Mouse (Mus musculus) limb, embryonic 13.5 days (tissue): ENCODE data around the gene Tnip1. TPM values are rescaled to one million over a fixed set of nuclear protein-coding genes. Genes with fewer than 3 reads are reported as not detected.

Source experiments
- ATAC-seq: fragments of 200-750 bp; cut with Nextera tagmentation; 2 replicates; pipeline ENCODE4 v1.8.0; 2017; ENCODE audit warnings: low read depth, moderate number of reproducible peaks, moderate TSS enrichment; ENCODE audit not compliant: low FRiP score
- H3K27ac ChIP-seq: fragments of 300-500 bp; sonication (generic); 2 replicates; pipeline ENCODE4 v1.5.1; 2015; ENCODE audit warnings: inconsistent platforms, mild to moderate bottlenecking, moderate library complexity
- H3K27me3 ChIP-seq: fragments of 300-500 bp; sonication (generic); 2 replicates; pipeline ENCODE4 v1.6.1; 2015; ENCODE audit warnings: mild to moderate bottlenecking, inconsistent platforms
- H3K36me3 ChIP-seq: fragments of 300-500 bp; sonication (generic); 2 replicates; pipeline ENCODE4 v1.6.1; 2015; ENCODE audit warnings: inconsistent platforms, mild to moderate bottlenecking, moderate library complexity
- H3K4me1 ChIP-seq: fragments of 300-500 bp; sonication (generic); 2 replicates; pipeline ENCODE4 v1.6.1; 2015; ENCODE audit warnings: inconsistent platforms
- H3K4me2 ChIP-seq: fragments of 300-500 bp; sonication (generic); replicated peaks from 2 replicates; pipeline ENCODE4 v1.6.1; 2015; ENCODE audit warnings: inconsistent platforms, mild to moderate bottlenecking, moderate library complexity
- H3K4me3 ChIP-seq: fragments of 300-500 bp; sonication (generic); 2 replicates; pipeline ENCODE4 v1.5.1; 2015; ENCODE audit warnings: moderate library complexity, mild to moderate bottlenecking, inconsistent platforms
- H3K9ac ChIP-seq: fragments of 300-500 bp; sonication (generic); 2 replicates; pipeline ENCODE4 v1.6.1; 2015; ENCODE audit warnings: mild to moderate bottlenecking, inconsistent platforms
- H3K9me3 ChIP-seq: fragments of 300-500 bp; sonication (generic); 2 replicates; pipeline ENCODE4 v1.6.1; 2016; ENCODE audit warnings: inconsistent platforms
- WGBS: fragments of 180-500 bp; shearing (Covaris S2); methylation state at CpG from one replicate; pipeline ENCODE4 v1.1.7; 2015; 5-methylcytosine and 5-hydroxymethylcytosine counted together
- polyA plus RNA-seq: library from polyadenylated mRNA; unstranded; fragments of >200 nt; fragmentation: Nextera tagmentation; extraction: Ambion mirVana; gene quantifications from 2 replicates; pipeline ENCODE4 v1.2.1, GENCODE M21; 2015

The Tnip1 gene
- polyA plus RNA-seq = 22.4 and 23.3 TPM in 2 replicates

DNA sequence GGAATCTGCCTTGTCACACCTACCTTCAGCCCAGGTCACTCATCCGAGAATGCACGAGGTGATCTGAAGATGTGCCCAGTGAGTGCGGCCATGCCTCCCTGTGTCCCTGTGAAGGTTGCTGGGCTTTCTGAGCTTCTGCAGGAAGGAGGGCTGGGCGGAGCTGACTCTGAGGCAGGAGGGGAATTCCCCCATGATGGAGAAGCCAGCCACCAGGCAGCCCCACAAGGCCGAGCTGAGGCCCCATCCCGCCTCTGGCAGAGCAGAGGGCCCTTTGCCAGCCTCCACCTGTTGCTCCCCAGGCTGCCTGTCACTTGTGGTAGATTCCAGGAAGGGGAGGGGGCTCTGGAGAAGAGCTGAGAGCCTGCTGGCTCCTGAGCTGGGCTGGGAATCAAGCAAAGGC, at the start of gene Tnip1:
TSS of gene Tnip1 (minus strand) at position 108 of the 400 bp plus-strand sequence.
- Histone ChIP-seq H3K27me3 (no peaks in the 10 kb centered on the region), H3K4me2 (peak within 1 kb of the TSS; percentile 28), H3K36me3 (no peaks in the 10 kb centered on the region), H3K4me3 (no peak within 1 kb of the TSS), H3K9me3 (no peaks in the 10 kb centered on the region), H3K27ac (no peak within 1 kb of the TSS; the same call in 1 of the 2 replicates), H3K9ac (peak within 1 kb of the TSS; percentile 31; the same call in 1 of the 2 replicates), H3K4me1 (peaks cover 12% of the 10 kb centered on the region; the same call in 1 of the 2 replicates)
- 33% methylated on average over 6 of the region's 6 CpGs for WGBS
- no peak for ATAC-seq

DNA sequence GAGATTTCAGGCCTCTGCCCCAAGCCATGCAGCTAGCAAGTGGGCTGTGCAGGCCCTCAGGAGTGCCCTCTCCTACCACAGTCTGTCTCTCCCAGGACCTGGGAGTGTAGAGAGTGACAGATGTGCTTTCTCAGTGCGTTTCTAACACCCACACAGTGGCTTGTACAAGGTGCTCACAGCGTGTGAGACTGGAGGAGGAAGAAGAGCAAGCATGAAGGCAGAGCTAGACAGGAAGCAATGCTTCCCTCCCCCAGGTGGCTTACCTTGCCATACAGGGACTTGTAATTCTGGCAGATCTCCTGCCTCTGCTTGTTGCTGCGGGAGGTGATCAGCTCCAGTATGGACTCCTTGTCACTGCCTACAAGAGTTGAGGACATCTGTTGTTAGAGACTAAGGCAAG, 48.7 kb upstream of the Tnip1 start:
- no peak overlapping the region for H3K4me3 ChIP-seq
- ATAC-seq = no peak

DNA sequence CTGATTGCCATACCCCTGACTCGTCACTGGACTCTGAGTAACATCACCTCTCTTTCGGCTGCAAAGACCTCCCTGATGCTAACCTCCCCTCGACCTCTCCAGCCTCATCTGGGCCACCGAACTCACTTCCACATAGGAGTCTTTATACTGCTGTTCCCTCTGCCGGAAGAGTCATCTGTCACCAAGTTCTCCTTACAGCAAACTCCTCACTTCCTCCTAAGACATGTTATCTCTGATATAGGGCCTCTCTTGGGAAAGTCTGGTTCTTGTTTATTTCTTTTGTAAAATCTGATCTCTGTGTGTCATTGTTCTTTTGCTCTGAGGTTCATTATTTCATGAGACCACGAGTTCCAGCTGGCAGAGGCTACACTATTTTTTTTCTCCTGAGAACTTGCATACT, 45.5 kb upstream of the Tnip1 start:
- H3K36me3 ChIP-seq = peaks cover 100% of the 10 kb centered on the region
- ATAC-seq = no peak

More for the DNA sequence above, 48.7 kb upstream of the Tnip1 start:
- Histone ChIP-seq H3K9me3 (no peaks in the 10 kb centered on the region), H3K36me3 (peaks cover 98% of the 10 kb centered on the region), H3K27ac (no peak overlapping the region), H3K4me1 (no peaks in the 10 kb centered on the region), H3K4me2 (no peak overlapping the region), H3K27me3 (no peaks in the 10 kb centered on the region), H3K9ac (no peak overlapping the region)
- WGBS = 87% methylated on average over 3 of the region's 3 CpGs

GRCm38 (mm10) chr11:55005684-55006083, 43.0 kb upstream of the Tnip1 start:
- 77% methylated on average over 5 of the region's 5 CpGs for WGBS
- H3K4me3 ChIP-seq = no peak overlapping the region
- peaks cover 10% of the 10 kb centered on the region for H3K9me3 ChIP-seq
- no peak for ATAC-seq
- H3K27me3 ChIP-seq = no peaks in the 10 kb centered on the region
- peaks cover 97% of the 10 kb centered on the region for H3K36me3 ChIP-seq
- H3K9ac ChIP-seq = no peak overlapping the region
- no peak overlapping the region for H3K27ac ChIP-seq
- no peaks in the 10 kb centered on the region for H3K4me1 ChIP-seq
- H3K4me2 ChIP-seq = no peak overlapping the region

More for the DNA sequence above, 45.5 kb upstream of the Tnip1 start:
- no peaks in the 10 kb centered on the region for H3K9me3 ChIP-seq
- 81% methylated on average over 6 of the region's 6 CpGs for WGBS
- no peaks in the 10 kb centered on the region for H3K4me1 ChIP-seq
- no peaks in the 10 kb centered on the region for H3K27me3 ChIP-seq
- H3K4me2 ChIP-seq = no peak overlapping the region
- no peak overlapping the region for H3K27ac ChIP-seq
- no peak overlapping the region for H3K9ac ChIP-seq
- no peak overlapping the region for H3K4me3 ChIP-seq

DNA sequence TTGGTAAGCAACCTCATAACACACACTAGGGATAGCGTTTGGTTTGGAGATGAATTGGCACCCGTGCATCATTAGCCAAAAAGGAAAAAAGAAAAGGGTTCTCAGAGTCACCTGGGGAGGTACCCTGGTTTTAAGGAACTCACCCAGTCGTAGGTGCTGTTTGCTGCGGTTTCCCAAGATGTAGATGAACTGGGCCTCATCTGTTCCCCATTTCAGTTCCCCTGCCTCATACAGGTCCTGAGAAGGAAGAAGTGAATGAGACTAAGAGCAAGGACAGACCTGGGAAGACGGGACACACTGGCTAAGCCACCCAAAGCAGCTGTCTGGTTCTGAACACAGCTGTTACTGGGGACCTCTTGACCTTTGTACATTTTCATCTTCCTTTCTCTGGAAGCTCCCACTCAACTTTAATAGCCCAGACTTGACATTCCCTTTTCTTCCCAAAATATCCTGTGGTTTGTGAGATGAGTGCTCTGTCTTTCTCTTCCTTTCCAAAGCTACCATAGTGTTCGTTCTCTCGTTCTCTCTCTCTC, 42.3 kb upstream of the Tnip1 start:
- Histone ChIP-seq H3K9me3 (peaks cover 10% of the 10 kb centered on the region), H3K4me1 (no peaks in the 10 kb centered on the region), H3K27me3 (no peaks in the 10 kb centered on the region), H3K9ac (no peak overlapping the region), H3K36me3 (peaks cover 97% of the 10 kb centered on the region), H3K4me3 (no peak overlapping the region), H3K4me2 (no peak overlapping the region), H3K27ac (no peak overlapping the region)
- 84% methylated on average over 7 of the region's 7 CpGs for WGBS
- ATAC-seq = no peak

GRCm38 (mm10) chr11:54998708-54999107, 36.0 kb upstream of the Tnip1 start:
- Histone ChIP-seq H3K27me3 (no peaks in the 10 kb centered on the region), H3K9ac (no peak overlapping the region), H3K36me3 (peaks cover 92% of the 10 kb centered on the region), H3K4me1 (no peaks in the 10 kb centered on the region), H3K4me3 (no peak overlapping the region), H3K9me3 (peaks cover 10% of the 10 kb centered on the region), H3K27ac (no peak overlapping the region), H3K4me2 (no peak overlapping the region)
- no peak for ATAC-seq
- 76% methylated on average over 2 of the region's 2 CpGs for WGBS

GRCm38 (mm10) chr11:54998284-54998683, 35.6 kb upstream of the Tnip1 start:
- H3K27me3 ChIP-seq = no peaks in the 10 kb centered on the region
- H3K36me3 ChIP-seq = peaks cover 92% of the 10 kb centered on the region
- ATAC-seq = no peak
- peaks cover 10% of the 10 kb centered on the region for H3K9me3 ChIP-seq
- no peak overlapping the region for H3K4me2 ChIP-seq
- no peaks in the 10 kb centered on the region for H3K4me1 ChIP-seq
- 5% methylated on average over 12 of the region's 12 CpGs for WGBS
- no peak overlapping the region for H3K4me3 ChIP-seq
- no peak overlapping the region for H3K9ac ChIP-seq
- H3K27ac ChIP-seq = no peak overlapping the region

DNA sequence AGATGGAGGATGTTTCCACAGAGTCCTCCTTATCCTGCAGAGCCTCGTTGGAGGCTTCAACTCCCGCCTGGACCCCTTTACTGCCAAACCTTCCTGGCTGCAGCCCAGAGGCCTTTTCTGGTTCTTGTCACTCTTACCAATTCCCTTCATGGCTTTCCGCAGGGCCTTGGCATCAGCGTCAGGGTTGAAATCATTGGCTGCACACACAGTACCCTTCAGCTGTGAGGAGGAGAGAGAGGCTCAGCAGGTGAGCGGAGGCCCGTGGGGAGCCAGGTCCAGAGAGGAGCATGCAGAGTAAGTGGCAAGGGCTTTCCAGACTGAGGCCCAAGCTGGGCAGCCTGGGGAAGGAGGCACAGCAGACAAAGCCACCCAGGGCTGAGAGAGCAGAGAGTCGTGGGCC, 33.5 kb upstream of the Tnip1 start:
- Histone ChIP-seq H3K27ac (no peak overlapping the region), H3K4me2 (no peak overlapping the region), H3K27me3 (no peaks in the 10 kb centered on the region), H3K9ac (no peak overlapping the region), H3K36me3 (peaks cover 95% of the 10 kb centered on the region), H3K4me1 (no peaks in the 10 kb centered on the region), H3K9me3 (peaks cover 4% of the 10 kb centered on the region), H3K4me3 (no peak overlapping the region)
- WGBS = 61% methylated on average over 7 of the region's 7 CpGs
- ATAC-seq = no peak

DNA sequence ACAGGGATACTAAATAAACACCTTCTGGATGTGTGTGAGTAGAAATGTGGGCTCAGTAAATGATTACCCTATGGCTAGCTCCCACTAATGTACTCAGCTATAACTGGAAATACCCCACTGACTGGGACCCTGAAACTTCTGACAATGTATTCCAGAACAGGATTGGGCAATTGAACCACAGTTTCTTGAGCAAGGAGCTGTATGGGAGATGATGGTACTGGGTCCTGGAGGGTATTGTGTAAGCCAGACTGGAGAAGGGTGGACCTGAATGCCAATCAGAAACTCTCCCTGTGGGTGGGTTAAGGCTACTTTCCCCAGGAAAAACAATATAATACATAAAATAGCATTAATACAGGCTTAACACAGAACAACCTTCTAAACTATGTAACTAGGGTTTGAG, 27.2 kb upstream of the Tnip1 start:
- no peaks in the 10 kb centered on the region for H3K4me1 ChIP-seq
- no peak overlapping the region for H3K4me2 ChIP-seq
- H3K9ac ChIP-seq = no peak overlapping the region
- H3K27me3 ChIP-seq = no peaks in the 10 kb centered on the region
- no peak overlapping the region for H3K4me3 ChIP-seq
- no peak overlapping the region for H3K27ac ChIP-seq
- H3K36me3 ChIP-seq = peaks cover 98% of the 10 kb centered on the region
- no peaks in the 10 kb centered on the region for H3K9me3 ChIP-seq
- no peak for ATAC-seq

- H3K9ac ChIP-seq = no peak overlapping the region
Observed at GRCm38 (mm10) chr11:54988754-54989349, 26.1 kb upstream of the Tnip1 start.

DNA sequence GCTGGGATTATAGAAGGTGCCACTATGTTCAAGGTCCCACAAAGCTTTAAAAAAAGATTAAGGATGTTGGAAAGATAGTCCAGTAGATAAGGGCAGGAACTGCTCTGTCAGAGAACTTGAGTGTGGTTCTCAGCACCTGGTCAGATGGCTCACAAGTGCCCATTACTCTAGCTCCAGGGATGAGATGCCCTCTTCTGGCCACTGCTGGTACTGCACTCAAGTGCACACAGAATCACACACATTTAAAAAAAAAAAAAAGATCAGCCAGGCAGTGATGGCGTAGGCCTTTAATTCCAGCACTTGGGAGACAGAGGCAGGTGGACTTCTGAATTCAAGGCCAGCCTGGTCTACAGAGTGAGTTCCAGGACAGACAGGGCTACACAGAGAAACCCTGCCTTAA, 25.3 kb upstream of the Tnip1 start:
- Histone ChIP-seq H3K36me3 (peaks cover 96% of the 10 kb centered on the region), H3K27me3 (no peaks in the 10 kb centered on the region), H3K4me1 (no peaks in the 10 kb centered on the region), H3K4me2 (no peak overlapping the region), H3K9ac (no peak overlapping the region), H3K9me3 (no peaks in the 10 kb centered on the region), H3K4me3 (no peak overlapping the region), H3K27ac (no peak overlapping the region)
- WGBS = 88% methylated on average over 1 of the region's 1 CpGs
- no peak for ATAC-seq

More at GRCm38 (mm10) chr11:54988754-54989349, 26.1 kb upstream of the Tnip1 start:
- no peaks in the 10 kb centered on the region for H3K9me3 ChIP-seq
- no peaks in the 10 kb centered on the region for H3K4me1 ChIP-seq
- H3K27me3 ChIP-seq = no peaks in the 10 kb centered on the region
- ATAC-seq = no peak
- 66% methylated on average over 8 of the region's 8 CpGs for WGBS
- no peak overlapping the region for H3K4me3 ChIP-seq
- H3K4me2 ChIP-seq = no peak overlapping the region
- H3K27ac ChIP-seq = no peak overlapping the region
- H3K36me3 ChIP-seq = peaks cover 96% of the 10 kb centered on the region

- peaks cover 96% of the 10 kb centered on the region for H3K36me3 ChIP-seq
Observed at GRCm38 (mm10) chr11:54985086-54985485, 22.4 kb upstream of the Tnip1 start.

DNA sequence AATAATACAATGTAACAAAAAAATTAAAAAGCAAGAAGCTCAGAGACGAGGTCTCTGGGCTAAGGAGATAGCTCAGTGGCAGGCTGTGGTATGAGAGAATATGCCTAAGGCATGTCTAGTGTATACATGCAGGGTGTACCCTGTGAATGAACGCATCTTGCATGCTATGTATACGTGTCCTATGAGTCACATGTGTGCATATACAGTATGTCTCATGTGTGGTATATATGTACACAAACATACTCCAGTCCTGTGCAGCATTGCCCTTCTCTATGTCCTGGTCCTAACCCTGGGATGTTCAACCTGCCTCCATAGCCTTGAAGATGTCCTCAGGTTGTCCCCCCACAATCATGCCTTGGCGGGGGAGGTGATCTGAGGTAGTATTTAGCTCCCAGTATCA, 21.9 kb upstream of the Tnip1 start:
- H3K4me1 ChIP-seq = no peaks in the 10 kb centered on the region

More at GRCm38 (mm10) chr11:54985086-54985485, 22.4 kb upstream of the Tnip1 start:
- H3K4me1 ChIP-seq = no peaks in the 10 kb centered on the region
- no peaks in the 10 kb centered on the region for H3K27me3 ChIP-seq
- no peak overlapping the region for H3K9ac ChIP-seq
- ATAC-seq = no peak
- no peak overlapping the region for H3K4me2 ChIP-seq
- no peak overlapping the region for H3K27ac ChIP-seq
- 67% methylated on average over 3 of the region's 3 CpGs for WGBS
- no peaks in the 10 kb centered on the region for H3K9me3 ChIP-seq
- no peak overlapping the region for H3K4me3 ChIP-seq

More for the DNA sequence above, 21.9 kb upstream of the Tnip1 start:
- no peak for ATAC-seq
- Histone ChIP-seq H3K9me3 (no peaks in the 10 kb centered on the region), H3K4me2 (no peak overlapping the region), H3K9ac (no peak overlapping the region), H3K27me3 (no peaks in the 10 kb centered on the region), H3K27ac (no peak overlapping the region), H3K4me3 (no peak overlapping the region), H3K36me3 (peaks cover 96% of the 10 kb centered on the region)
- WGBS = 59% methylated on average over 4 of the region's 4 CpGs
